Mouse (Mus musculus): ENCODE results near the gene Gatad2b. TPM values are rescaled to one million over a fixed set of nuclear protein-coding genes. Genes with fewer than 3 reads are reported as not detected.

Gene Gatad2b
- total and polyA plus RNA-seq, 3 experiments = 8.4 to 22.6 (median 8.9) TPM

GRCm38 (mm10) chr3:90357959-90358358 lies 65.0 kb downstream of the Gatad2b start (continued):
- no peak for TF ChIP-seq MAFK (IDR thresholded peaks at IDR 0.05; ENCODE audit: insufficient replicate concordance, low read length)

GRCm38 (mm10) chr3:90359230-90359629 lies 66.3 kb downstream of the Gatad2b start:
- peaks cover 13 to 25% of the 10 kb centered on the region in 2 experiments; a peak in 3 of 4 replicates for H3K4me1 ChIP-seq (ENCODE audit: control insufficient read depth in 1 of 2, insufficient read depth in 2 of 2)
- in situ Hi-C loops (cut with MboI; ENCODE audit: low pct_ligation_motif_present, low pct_unique_long_range_greater_than_20kb, low sequenced_read_pairs) (no loop called here), dilution Hi-C loops (cut with MboI; ENCODE audit: extremely low pct_ligation_motif_present, extremely low pct_unique_long_range_greater_than_20kb, low sequenced_read_pairs) (no loop called here)
- no peak for DNase-seq (ENCODE audit: extremely low read depth)
- H3K9me3 ChIP-seq (replicated peaks; ENCODE audit: low read length) = no peaks in the 10 kb centered on the region
- peaks cover 4% of the 10 kb centered on the region; the same call in 1 of the 2 replicates for H3K79me2 ChIP-seq (replicated peaks; ENCODE audit: control insufficient read depth, extremely low read depth, insufficient read depth, poor library complexity, severe bottlenecking)
- no peak overlapping the region for H3K27ac ChIP-seq (ENCODE audit: insufficient read depth, low read depth)
- no peak overlapping the region for H3K4me2 ChIP-seq (ENCODE audit: insufficient read depth, low read depth, poor library complexity, severe bottlenecking)
- H3K9ac ChIP-seq (ENCODE audit: insufficient read depth, low read depth) = no peak overlapping the region
- TF ChIP-seq MAZ (IDR thresholded peaks at IDR 0.05; ENCODE audit: low read depth, low read length) (no peak), MEF2A (IDR thresholded peaks at IDR 0.05; ENCODE audit: borderline replicate concordance, low read depth, low read length) (no peak), CHD2 (IDR thresholded peaks at IDR 0.05; ENCODE audit: low read length) (no peak)
- H3K4me3 ChIP-seq (replicated peaks in 1 of 3; ENCODE audit: low read depth in 2 of 3, low read length in 2 of 3, poor library complexity in 1 of 3) = no peak overlapping the region
- peaks cover 33 to 72% of the 10 kb centered on the region in 2 experiments for H3K36me3 ChIP-seq (replicated peaks in 1 of 2; ENCODE audit: control insufficient read depth in 1 of 2, insufficient read depth in 1 of 2, low read length in 1 of 2)
- H3K27me3 ChIP-seq (replicated peaks) = no peaks in the 10 kb centered on the region

DNA sequence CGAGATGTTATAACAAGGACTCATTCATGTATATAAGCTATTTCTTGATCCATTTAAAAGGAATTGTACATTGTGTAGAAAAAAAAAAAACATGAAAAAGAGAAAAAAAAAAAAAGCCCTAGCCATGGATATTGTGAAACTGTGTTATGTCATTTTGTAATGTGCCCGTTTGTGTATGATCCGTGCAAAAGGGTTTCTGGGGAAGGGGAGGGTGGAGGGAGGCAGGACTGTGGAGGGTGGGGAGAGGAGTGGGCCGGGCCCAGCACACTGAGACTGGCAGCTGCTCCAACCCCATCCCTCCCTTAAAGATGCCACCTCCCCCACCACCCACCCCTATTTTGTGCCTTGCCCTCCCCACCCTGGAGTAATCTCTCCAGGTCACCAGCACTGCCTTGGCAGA lies 68.5 kb downstream of the Gatad2b start:
- DNase-seq (ENCODE audit: extremely low read depth) = no peak

DNA sequence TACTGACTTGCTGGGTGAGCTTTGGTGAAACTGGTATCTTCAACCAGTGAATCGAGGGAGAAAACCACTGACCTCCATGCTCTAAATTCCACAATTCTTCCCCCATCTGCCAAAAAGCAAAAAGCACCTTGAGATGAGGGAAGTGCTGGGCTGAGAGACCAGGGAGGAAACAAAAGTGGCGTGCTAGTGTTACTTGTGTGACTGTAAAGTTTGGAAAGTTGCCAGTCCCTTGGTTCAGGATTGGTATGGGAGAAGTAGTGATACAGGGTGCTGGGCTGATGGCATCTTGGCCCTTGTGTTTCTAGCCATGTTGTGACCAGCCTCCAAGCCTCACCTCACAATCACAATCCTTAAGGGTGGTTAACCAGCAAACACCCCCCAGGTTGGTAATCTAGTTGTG lies 69.4 kb downstream of the Gatad2b start:
- H3K4me1 ChIP-seq (ENCODE audit: control insufficient read depth in 1 of 2, insufficient read depth in 2 of 2) = peaks cover 13 to 36% of the 10 kb centered on the region in 2 experiments; a peak in 3 of 4 replicates
- no peaks in the 10 kb centered on the region for H3K27me3 ChIP-seq (replicated peaks)
- H3K4me2 ChIP-seq (ENCODE audit: insufficient read depth, low read depth, poor library complexity, severe bottlenecking) = no peak overlapping the region
- DNase-seq (ENCODE audit: extremely low read depth) = no peak
- no peak overlapping the region for H3K9ac ChIP-seq (ENCODE audit: insufficient read depth, low read depth)
- dilution Hi-C loops (cut with MboI; ENCODE audit: extremely low pct_ligation_motif_present, extremely low pct_unique_long_range_greater_than_20kb, low sequenced_read_pairs) (no loop called here), in situ Hi-C loops (cut with MboI; ENCODE audit: low pct_ligation_motif_present, low pct_unique_long_range_greater_than_20kb, low sequenced_read_pairs) (no loop called here)
- peaks cover 4% of the 10 kb centered on the region; the same call in 1 of the 2 replicates for H3K79me2 ChIP-seq (replicated peaks; ENCODE audit: control insufficient read depth, extremely low read depth, insufficient read depth, poor library complexity, severe bottlenecking)
- TF ChIP-seq CHD1 (IDR thresholded peaks at IDR 0.05; ENCODE audit: low read depth, low read length) (no peak), ETS1 (conservative IDR thresholded peaks at IDR 0.05; ENCODE audit: low read depth, low read length) (no peak), POLR2A (IDR thresholded peaks at IDR 0.05; ENCODE audit: low read depth, low read length) (no peak), ZC3H11A (IDR thresholded peaks at IDR 0.05; ENCODE audit: low read depth, low read length) (no peak)
- H3K4me3 ChIP-seq (replicated peaks in 1 of 3; ENCODE audit: low read depth in 2 of 3, low read length in 2 of 3, poor library complexity in 1 of 3) = no peak overlapping the region
- H3K27ac ChIP-seq (ENCODE audit: insufficient read depth, low read depth) = no peak overlapping the region
- no peaks in the 10 kb centered on the region for H3K9me3 ChIP-seq (replicated peaks; ENCODE audit: low read length)
- peaks cover 18 to 46% of the 10 kb centered on the region in 2 experiments for H3K36me3 ChIP-seq (replicated peaks in 1 of 2; ENCODE audit: control insufficient read depth in 1 of 2, insufficient read depth in 1 of 2, low read length in 1 of 2)

More for the DNA sequence above, 68.5 kb downstream of the Gatad2b start:
- dilution Hi-C loops (cut with MboI; ENCODE audit: extremely low pct_ligation_motif_present, extremely low pct_unique_long_range_greater_than_20kb, low sequenced_read_pairs) (no loop called here), in situ Hi-C loops (cut with MboI; ENCODE audit: low pct_ligation_motif_present, low pct_unique_long_range_greater_than_20kb, low sequenced_read_pairs) (no loop called here)
- no peak overlapping the region for H3K9ac ChIP-seq (ENCODE audit: insufficient read depth, low read depth)
- no peaks in the 10 kb centered on the region for H3K9me3 ChIP-seq (replicated peaks; ENCODE audit: low read length)
- peaks cover 4% of the 10 kb centered on the region; the same call in 1 of the 2 replicates for H3K79me2 ChIP-seq (replicated peaks; ENCODE audit: control insufficient read depth, extremely low read depth, insufficient read depth, poor library complexity, severe bottlenecking)
- H3K4me3 ChIP-seq (replicated peaks in 1 of 3; ENCODE audit: low read depth in 2 of 3, low read length in 2 of 3, poor library complexity in 1 of 3) = no peak overlapping the region
- no peak overlapping the region for H3K4me2 ChIP-seq (ENCODE audit: insufficient read depth, low read depth, poor library complexity, severe bottlenecking)
- H3K27ac ChIP-seq (ENCODE audit: insufficient read depth, low read depth) = no peak overlapping the region
- TF ChIP-seq MAX (IDR thresholded peaks at IDR 0.05; ENCODE audit: low read length) (no peak), SMC3 (IDR thresholded peaks at IDR 0.05; ENCODE audit: low read depth, low read length) (no peak), UBTF (IDR thresholded peaks at IDR 0.05; ENCODE audit: low read depth, low read length) (no peak), E2F4 (IDR thresholded peaks at IDR 0.05; ENCODE audit: insufficient replicate concordance, low read depth, low read length) (no peak), HCFC1 (IDR thresholded peaks at IDR 0.05; ENCODE audit: low read depth, low read length) (no peak), BHLHE40 (IDR thresholded peaks at IDR 0.05; ENCODE audit: low read depth, low read length) (no peak), TCF12 (IDR thresholded peaks at IDR 0.05; ENCODE audit: low read depth, low read length) (no peak), ETS1 (conservative IDR thresholded peaks at IDR 0.05; ENCODE audit: low read depth, low read length) (no peak), JUND (conservative IDR thresholded peaks at IDR 0.05; ENCODE audit: low read depth, low read length) (no peak), POLR2A (IDR thresholded peaks at IDR 0.05; ENCODE audit: low read depth, low read length) (no peak)
- peaks cover 13 to 30% of the 10 kb centered on the region in 2 experiments; a peak in 3 of 4 replicates for H3K4me1 ChIP-seq (ENCODE audit: control insufficient read depth in 1 of 2, insufficient read depth in 2 of 2)
- H3K36me3 ChIP-seq (replicated peaks in 1 of 2; ENCODE audit: control insufficient read depth in 1 of 2, insufficient read depth in 1 of 2, low read length in 1 of 2) = peaks cover 18 to 55% of the 10 kb centered on the region in 2 experiments
- no peaks in the 10 kb centered on the region for H3K27me3 ChIP-seq (replicated peaks)
